Mouse (Mus musculus) heart, postnatal 10 days (tissue): ENCODE data around the gene Fmc1. TPM values are rescaled to one million over a fixed set of nuclear protein-coding genes. Genes with fewer than 3 reads are reported as not detected.
"Not testable (repeated sequence)": the region's sequence is repeated elsewhere in the genome, so short reads cannot be mapped to it uniquely, and the experiment has no call there.

ENCODE experiments used
- DNase-seq, 2 experiments: peaks; one replicate each; pipeline ENCODE4 v3.0.0; 2021
- intact Hi-C: fragments of 180-260 bp; cut with DNase I; formaldehyde crosslinking; loops from one replicate; pipeline ENCODE4 v1.15.1; 2025
- total RNA-seq, 2 experiments: library from RNA; stranded (reverse); gene quantifications; 2 replicates each; pipeline ENCODE4 v1.2.3; 2021

Gene Fmc1
- total RNA-seq, result 100 to 1,000 TPM; 217 to 225 TPM

DNA sequence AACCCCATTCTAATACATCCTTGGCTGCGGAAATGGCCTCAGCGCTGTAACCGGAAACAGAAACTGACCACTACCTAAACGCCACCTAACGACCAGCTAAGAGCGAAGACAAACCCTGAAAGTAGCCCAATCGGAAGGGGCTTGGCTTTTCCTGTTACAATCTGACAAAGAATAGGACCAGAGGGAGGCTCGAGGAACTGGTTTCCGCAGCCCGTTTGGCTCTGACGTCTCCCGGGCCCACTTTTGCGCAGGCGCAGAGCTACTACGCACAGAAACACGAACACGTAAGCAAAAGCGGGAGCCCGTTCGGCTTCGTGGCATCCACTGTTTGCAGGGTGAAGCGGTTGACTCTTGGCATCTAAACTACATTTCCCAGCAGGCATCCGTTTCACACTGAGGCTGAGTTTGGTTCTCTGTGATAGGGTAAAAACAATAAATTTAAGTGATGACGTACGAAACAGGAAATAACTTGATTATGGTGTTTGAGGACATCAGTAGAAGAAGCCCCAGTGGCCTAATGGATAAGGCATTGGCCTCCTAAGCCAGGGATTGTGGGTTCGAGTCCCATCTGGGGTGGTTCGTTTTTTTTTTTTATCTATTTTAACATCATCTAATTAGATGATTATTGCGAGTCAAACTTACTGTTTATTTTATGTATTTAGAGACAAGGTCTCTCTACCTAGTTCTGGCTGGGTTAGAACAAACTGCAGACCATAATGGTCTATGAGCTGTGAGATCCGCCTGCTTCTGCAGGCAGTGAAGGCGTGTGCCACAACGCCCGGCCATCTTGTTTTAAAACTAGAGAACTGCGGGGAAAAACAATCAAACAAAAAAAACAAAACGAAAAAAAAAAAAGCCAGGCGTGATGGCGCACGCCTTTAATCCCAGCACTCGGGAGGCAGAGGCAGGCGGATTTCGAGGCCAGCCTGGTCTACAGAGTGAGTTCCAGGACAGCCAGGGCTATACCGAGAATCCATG is at the start of gene Fmc1:
TSS of gene Fmc1 (plus strand) at position 75 of the 978 bp plus-strand sequence.
- peak; percentile 98 to 99 for DNase-seq
- intact Hi-C loops, result loop anchor here (1.0 to 10.0 kb wide), 3 partner anchors 18 to 371 kb away; partner anchors contain the start of genes Hipk2, Luc7l2 and Tbxas1

DNA sequence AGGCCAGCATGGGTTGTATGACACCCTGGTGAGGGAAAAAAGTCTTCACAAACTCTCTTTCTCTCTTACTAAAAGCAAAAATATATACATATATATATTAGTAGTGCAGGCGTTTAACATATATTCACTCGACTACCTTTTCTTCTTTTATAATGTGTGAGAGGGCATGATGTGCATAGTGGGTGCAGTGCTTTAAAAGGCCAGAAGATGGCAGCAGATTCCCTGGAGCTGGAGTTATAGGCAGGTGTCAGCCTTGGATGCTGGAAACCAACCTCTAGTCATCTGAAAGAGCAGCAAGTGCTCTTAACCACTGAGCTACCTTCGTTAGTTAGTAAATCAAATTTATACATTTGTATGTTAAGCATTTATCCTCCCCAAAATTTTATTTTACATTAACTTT is 40.8 kb upstream of the Fmc1 start:
- intact Hi-C loops, result loop anchor here (2.0 to 5.0 kb wide), 2 partner anchors 38 to 205 kb away; no protein-coding TSS in a partner anchor
- DNase-seq, result peak; percentile 42 to 66

DNA sequence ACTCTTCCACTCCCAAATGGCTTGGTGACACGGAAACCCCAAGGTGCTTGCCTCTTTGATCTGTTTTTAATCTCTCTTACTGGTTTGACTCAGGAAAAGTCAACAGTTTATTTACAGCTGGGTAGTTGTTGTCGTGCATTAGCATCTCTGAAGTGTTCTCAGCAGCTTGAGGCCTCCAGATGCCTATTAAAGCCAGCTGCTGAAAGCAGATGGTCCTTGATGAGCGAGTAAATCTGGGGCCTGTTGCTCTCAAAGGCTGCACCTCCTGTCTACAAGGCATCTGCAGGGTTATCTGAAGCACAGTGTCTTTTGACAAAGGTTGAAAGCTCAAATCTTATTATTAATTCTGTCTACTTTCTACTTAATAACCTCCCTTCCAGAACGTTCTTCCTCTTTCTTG is 37.7 kb upstream of the Fmc1 start:
- intact Hi-C loops, result no loop called here
- no peak for DNase-seq

DNA sequence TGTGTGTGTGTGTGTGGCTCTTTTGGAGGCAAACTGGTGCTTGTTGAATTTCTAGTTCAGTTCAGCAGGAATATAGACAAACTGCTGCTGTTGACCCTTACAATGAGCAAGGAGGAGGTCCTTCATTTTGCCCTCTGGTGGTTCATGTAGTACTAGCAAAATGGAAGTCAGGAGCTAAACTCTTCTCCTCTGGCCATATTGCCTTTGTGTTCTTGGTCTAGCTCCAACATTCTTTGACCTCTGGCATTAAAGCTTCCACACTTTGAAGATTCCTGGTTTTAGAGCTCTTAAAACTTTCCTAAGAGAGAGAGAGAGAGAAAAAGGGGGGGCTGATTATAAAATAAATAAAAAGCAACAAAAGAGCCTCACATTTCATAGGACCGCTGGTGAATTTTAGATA is 21.2 kb upstream of the Fmc1 start:
- no peak for DNase-seq
- intact Hi-C loops, result no loop called here

DNA sequence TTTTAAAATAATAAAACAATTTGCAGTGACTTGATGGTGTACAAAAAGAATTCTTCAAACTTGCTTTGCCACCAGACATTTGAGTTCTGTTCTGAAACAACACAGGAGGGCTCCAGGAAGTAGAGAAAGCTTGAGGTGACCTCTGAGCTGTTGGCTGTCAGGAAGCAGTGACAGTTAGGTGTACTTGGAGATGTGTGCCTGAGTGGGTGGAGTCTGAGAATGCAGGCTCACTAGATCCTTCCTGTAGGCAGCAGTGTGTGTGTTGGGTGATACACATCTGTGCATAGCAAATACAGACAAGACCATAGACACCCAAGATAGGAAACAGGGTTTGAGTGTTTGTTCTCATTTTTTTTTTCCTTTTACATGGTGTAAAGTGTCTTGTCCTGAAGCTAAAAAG is 20.5 kb upstream of the Fmc1 start:
- no peak for DNase-seq
- intact Hi-C loops, result no loop called here

DNA sequence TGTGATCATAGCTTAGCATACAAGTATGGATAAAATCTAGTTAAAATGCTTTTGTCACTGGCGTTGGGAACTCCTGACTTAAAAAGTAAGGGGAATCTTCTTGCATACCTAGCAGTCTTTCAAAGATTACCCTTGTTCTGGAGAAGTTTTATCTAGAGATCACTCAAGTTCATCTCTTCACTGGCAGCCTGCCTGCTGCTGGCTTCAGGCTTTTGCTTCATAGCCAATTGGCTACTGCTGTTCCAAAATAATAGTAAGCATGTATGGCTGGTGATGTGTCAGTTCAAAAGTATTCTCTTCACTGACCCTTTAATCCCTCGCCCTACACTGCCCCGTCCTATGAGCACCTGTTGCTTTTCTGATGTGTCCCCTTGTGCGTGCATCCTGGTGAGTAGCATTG is 18.1 kb upstream of the Fmc1 start:
- peak in 1 of 2 experiments; percentile 15 for DNase-seq
- intact Hi-C loops, result no loop called here

DNA sequence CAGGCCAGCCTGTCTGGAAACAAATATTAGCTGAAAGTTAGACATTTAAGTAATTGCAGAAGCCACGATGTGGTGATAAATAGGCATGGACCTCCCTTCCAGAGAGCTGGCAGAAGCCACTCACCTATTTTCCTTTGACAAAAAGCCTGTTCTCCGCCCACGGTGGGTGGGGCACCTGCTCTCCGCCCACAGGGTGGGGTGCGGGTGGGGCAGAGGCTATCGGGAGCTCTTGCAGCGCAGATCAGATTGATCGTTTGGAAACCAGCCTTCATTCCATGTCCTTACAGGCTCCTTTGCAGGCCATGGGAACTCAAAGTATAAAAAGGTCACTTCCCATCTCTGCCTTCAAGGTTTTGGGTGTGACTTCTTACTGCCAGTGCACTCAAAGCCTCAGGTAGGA is 9.5 kb upstream of the Fmc1 start:
- DNase-seq, result no peak
- intact Hi-C loops, result no loop called here

DNA sequence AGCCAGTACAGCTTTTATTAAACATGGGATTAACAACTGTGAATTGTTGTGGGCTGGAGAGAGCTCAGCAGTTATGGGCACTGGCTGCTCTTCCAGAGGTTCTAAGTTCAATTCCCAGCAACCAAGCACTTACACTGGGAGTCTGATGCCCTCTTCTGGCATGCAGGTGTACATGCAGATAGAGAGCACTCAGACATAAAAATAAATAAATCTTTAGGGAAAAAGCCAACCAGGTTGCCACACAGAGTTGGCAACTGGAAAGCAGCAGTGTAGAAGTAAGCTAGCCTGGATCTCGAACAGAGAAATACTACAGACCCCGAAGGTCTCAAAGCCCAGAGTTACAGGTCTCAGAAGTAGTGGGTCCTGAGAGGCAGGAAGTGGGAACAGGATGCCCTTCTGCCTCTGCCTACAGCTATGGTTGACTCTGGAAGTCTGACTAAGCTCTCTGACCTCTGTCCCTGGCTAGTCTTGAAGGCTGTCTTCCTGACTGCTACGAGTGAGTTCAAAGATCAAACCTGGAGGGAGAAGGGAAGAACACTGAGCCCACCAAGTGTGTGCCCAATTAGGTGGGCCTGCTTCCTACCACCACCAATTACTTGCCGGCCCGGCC is 2.0 kb upstream of the Fmc1 start:
- peak in 1 of 2 experiments; percentile 51 for DNase-seq
- intact Hi-C loops, result loop anchor here (2.0 to 10.0 kb wide), 3 partner anchors 39 to 369 kb away; partner anchors contain the start of genes Hipk2 and Tbxas1

DNA sequence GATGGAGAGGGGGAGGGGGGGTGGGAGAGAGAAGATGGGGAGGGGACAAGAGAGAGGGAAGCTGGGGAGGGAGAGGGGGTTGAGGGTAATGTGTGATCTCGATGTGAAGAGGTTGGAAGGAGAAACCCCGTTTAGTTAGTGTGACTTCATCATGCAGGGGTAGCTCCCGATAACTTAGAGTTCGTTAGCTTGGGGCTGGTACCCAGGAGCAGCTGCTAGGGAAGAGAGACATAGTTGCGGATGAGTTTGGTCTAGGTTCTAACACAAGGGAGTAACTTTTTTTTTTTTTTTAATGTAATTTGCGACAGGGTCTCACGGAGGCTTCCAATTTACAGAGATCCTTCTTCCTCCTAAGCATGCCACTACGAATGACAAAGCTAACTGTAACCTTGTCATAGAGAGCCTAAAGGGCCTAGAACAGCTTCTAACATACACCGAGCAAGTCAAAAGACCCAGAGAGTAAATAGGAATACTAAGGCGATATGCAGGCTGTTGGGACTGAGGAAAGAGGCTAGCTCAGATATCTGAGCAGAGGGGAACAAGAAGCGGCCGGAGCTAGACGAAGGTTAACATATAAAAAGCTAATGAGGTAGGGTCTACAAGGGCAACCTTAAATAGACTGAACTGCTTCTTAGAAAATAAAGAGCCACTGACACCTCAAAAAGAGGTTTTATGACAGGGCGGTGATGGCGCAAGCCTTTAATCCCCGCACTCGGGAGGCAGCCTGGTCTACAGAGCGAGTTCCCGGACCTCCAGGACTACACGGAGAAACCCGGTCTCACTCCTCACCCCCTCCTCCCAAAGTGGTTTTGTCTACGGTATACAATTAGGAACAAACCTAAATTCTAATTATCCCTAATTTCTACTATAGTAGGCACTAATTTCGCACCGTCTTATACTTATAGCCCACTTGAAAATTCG is 542 bp upstream of the Fmc1 start:
- intact Hi-C loops, result loop anchor here (5.0 to 10.0 kb wide), 2 partner anchors 342 to 370 kb away; partner anchors contain the start of genes Hipk2 and Tbxas1
- DNase-seq, result no peak

DNA sequence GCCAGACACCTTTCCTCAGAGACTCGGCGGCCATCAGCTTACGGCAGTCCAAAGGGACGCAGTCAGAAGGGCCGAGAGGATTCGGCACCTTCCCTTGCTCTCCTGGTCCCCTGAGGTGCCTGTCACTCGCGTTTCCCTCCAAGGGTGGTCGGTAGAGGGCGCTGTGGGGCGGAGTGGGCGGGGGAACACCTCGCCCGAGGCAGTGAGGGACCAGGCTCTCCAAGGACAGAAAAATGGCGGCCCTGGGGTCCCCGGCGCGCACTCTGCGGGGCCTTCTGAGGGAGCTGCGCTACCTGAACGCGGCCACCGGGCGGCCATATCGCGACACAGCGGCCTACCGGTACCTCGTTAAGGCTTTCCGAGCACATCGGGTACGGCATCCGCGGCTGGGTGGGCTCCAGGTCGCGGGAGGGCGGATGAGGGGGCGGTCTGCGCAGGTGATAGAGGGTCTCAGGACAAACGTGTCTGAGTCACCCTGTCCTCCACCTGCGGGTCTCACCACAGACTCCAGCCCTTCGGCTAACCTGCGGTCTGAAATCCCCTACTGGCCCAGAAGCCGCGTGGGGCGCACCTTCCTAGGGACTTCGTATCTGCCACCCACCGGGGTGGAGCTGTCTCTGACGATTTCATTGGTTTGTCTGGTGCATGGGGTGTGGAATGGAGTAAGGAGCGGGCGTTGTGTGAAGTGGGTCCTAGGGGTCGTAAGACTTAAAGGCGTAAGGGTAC is 1.5 kb downstream of the Fmc1 start:
- peak; percentile 98 to 100 for DNase-seq
- intact Hi-C loops, result loop anchor here (1.0 to 10.0 kb wide), 3 partner anchors 16 to 373 kb away; partner anchors contain the start of genes Hipk2, Luc7l2 and Tbxas1

DNA sequence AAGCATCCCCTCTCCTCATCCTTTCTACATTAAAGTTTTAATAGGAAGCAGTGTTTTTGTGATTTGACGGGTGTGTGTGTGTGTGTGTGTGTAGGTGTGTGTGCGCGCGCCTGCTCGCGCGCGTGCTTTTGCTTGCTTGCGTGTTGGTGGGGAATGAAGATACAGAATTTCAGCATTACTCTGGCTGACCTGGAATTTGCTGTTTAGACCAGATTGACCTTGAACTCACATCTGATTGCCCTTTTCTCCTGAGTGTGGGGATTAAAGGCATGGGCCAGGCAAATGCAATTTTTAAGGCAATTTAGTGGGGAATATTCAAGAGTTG is 2.0 kb downstream of the Fmc1 start:
- DNase-seq, result no peak
- intact Hi-C loops, result loop anchor here (10.0 kb wide), 1 partner anchor 339 kb away; the partner anchor contains the start of genes Hipk2 and Tbxas1

DNA sequence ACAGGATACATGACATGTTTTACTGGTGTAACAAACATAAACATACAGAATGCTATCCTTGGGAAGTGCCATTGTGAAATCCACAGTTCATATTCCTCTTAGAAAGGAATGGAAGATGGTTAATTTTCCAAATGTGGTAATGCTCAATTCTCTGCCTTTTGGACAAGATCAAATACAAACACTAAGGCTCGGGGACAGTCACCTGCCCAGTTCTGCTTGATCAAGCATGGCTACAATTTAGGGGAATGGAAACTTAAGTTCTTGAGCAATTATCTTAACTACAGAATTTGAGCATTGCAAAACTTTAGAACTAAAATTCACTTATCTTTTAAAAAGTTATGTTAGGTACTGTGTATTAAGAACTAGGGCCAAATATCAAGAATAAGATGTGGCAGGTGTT is 2.5 kb downstream of the Fmc1 start:
- intact Hi-C loops, result loop anchor here (10.0 kb wide), 1 partner anchor 339 kb away; the partner anchor contains the start of genes Hipk2 and Tbxas1
- no peak for DNase-seq

DNA sequence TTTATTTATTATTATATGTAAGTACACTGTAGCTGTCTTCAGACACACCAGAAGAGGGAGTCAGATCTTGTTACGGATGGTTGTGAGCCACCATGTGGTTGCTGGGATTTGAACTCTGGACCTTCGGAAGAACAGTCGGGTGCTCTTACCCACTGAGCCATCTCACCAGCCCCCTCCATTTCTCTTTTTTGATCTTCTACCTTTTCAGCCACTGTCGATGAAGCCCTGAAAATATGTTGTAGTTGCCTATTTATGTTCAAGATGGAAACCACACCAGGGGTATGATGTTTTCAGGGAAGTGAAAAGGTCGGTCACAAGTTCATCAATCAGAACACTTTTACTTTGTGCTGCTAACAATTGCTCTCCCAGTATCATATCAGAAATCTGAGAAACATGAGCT is 10.8 kb downstream of the Fmc1 start:
- intact Hi-C loops, DNase-seq: not testable (repeated sequence)

DNA sequence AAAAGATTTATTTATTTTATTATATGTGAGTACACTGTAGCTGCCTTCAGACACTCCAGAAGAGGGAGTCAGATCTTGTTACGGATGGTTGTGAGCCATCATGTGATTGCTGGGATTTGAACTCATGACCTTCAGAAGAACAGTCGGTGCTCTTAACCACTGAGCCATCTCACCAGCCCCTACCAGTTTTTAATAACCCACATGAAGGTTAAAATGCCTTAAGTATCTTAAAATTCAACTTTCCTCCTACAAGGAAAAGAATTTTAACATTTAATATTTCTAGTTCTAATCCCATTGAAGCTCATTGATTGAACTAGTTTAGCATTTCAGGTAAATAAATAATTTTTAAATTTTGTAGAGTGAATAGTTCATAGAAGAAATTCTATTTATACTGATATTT is 13.7 kb downstream of the Fmc1 start:
- DNase-seq, intact Hi-C loops: not testable (repeated sequence)

DNA sequence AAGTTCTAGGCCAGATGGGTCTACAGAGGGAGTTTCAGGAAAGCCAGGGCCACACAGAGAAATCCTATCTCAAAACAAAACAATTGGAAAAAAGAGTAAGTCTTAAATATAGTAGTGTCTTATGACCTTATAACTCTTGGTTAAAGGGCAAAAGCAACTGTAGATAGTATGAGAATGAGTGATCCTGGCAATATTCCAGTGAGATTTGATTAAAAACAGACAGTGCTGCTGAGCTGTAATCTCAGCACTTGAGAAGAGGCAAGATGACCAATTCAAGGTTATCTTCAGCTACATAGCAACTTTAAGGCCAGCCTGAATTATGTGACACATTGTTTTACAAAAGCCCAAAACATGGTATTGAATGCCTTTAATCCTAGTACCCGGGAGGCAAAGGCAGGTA is 14.4 kb downstream of the Fmc1 start:
- no peak for DNase-seq
- intact Hi-C loops, result no loop called here

DNA sequence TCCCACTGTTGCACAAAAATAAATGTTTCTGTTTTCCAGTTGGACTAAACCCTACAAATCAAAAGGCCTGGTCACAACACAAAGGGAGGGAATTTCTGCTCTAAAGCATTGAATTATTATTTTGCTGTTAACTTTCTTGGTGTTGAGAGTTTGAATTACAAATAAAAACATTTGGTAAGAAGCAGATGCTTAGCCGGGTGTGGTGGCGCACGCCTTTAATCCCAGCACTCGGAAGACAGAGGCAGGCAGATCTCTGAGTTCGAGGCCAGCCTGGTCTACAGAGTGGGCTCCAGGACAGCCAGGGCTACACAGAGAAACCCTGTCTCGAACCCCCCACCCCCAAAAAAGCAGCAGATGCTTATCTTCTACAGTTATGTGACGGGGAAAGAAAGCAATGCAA is 15.3 kb downstream of the Fmc1 start:
- DNase-seq, intact Hi-C loops: not testable (repeated sequence)

DNA sequence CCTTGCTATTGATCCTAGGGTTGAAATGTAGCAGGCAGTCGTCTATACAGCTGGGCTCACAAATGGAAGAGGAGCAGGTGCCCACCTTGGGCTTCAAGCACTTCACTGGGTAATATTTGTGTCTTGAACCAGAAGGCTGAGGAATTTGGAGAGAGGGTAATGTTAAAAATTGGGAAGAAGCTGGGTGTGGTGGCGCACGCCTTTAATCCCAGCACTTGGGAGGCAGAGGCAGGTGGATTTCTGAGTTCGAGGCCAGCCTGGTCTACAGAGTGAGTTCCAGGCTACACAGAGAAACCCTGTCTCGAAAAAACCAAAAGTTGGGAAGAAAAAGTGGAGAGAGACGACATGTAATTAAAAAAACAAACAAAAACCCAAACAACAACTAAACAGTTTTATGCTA is 16.5 kb downstream of the Fmc1 start:
- DNase-seq, intact Hi-C loops: not testable (repeated sequence)

DNA sequence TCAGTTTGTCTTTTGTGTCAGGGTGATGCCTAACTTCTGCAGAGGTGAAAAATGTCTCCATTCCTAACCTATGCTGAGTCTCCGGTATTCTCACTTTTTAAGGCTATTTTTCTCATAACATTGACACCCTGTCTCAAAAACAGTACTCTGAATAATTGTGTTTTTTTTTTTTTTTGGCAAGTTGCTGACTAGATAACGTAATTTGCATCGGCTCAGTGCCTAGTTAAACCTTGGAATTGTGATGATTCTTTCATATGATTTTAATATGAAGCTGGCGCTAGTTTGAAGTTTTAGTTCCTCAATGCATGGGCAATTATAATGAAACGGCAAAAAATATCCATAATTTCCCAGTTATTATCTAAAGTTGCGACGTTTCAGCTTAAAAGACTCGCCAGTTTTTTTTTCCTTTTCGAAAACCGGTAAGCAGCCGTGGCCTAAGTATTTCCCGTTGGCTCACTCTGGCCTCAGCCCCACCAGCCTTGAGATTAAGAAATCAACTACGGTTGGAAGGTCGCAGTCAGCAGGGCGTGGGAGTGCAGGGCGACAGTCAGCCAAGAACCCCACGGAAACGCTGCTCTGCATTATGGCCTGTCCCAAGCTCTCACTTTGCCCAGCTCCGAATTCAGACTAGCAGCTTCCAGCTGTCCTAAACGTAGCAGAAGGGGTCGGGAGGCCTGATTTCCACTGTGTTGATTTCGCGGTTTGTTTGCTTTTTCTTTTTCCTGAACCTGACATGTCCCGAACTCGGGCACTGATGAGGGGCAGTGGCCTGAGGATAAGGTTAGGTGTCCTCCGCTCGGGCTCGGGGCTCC is 17.2 kb downstream of the Fmc1 start:
- peak; percentile 87 to 88 for DNase-seq
- intact Hi-C loops, result loop anchor here (1.0 kb wide), 1 partner anchor 16 kb away; no protein-coding TSS in a partner anchor
